ENCODE assay signal across 24 mouse cellular contexts in genomic region chr13:104295472-104295871, GRCm38 (mm10). TPM values are rescaled to one million over a fixed set of nuclear protein-coding genes. Genes with fewer than 3 reads are reported as not detected.
DNase-seq lines count a peak whose midpoint lies in the region; ATAC-seq and TF ChIP-seq lines count a peak whose summit lies in the region.
"Had no signal": no experiment of that assay in that cellular context is flagged by ENCODE, and none has a peak within 500 bp of the region (broad histone marks: within the 10 kb centered on the region; RNA-seq: fewer than 3 reads in every experiment).

No protein-coding gene starts in this region.

- TF ChIP-seq RAD21 in MEL (IDR thresholded peaks at IDR 0.05; ENCODE audit: low read depth, low read length) = no peak

- no peak overlapping the region for H3K27ac ChIP-seq in MEL (ENCODE audit: control insufficient read depth, low read depth, low read length)
- no peak overlapping the region for H3K27ac ChIP-seq in kidney, embryonic 16.5 days (ENCODE audit: low read length)
- H3K27ac ChIP-seq: embryonic facial prominence, embryonic 13.5 days; embryonic facial prominence, embryonic 15.5 days; forebrain, embryonic 13.5 days; forebrain, embryonic 15.5 days had no signal

- no peak overlapping the region for H3K4me3 ChIP-seq in MEL (ENCODE audit: control insufficient read depth in 1 of 2, insufficient read depth in 1 of 2, low read depth in 2 of 2, low read length in 2 of 2)
- H3K4me3 ChIP-seq in kidney, embryonic 16.5 days (ENCODE audit: low read length) = no peak overlapping the region
- H3K4me3 ChIP-seq: embryonic facial prominence, embryonic 13.5 days; embryonic facial prominence, embryonic 15.5 days; forebrain, embryonic 13.5 days; forebrain, embryonic 15.5 days had no signal

- no peak overlapping the region for H3K9ac ChIP-seq in MEL (ENCODE audit: control insufficient read depth, low read depth, low read length, poor library complexity, severe bottlenecking)
- no peak overlapping the region for H3K9ac ChIP-seq in kidney, embryonic 16.5 days (replicated peaks; ENCODE audit: low read length)
- H3K9ac ChIP-seq: embryonic facial prominence, embryonic 13.5 days; embryonic facial prominence, embryonic 15.5 days; forebrain, embryonic 13.5 days; forebrain, embryonic 15.5 days; forebrain, postnatal 0 days had no signal

- TF ChIP-seq POLR2A in MEL (IDR thresholded peaks at IDR 0.05; ENCODE audit: control insufficient read depth in 1 of 2, insufficient read depth in 1 of 2, low read depth in 1 of 2, low read length in 2 of 2, poor library complexity in 1 of 2) = no peak

- no peaks in the 10 kb centered on the region for H3K9me3 ChIP-seq in MEL (replicated peaks; ENCODE audit: insufficient read depth, low read length)
- no peaks in the 10 kb centered on the region for H3K9me3 ChIP-seq in kidney, embryonic 16.5 days (ENCODE audit: low read length)
- H3K9me3 ChIP-seq: embryonic facial prominence, embryonic 13.5 days; embryonic facial prominence, embryonic 15.5 days; forebrain, embryonic 13.5 days; forebrain, embryonic 15.5 days had no signal

- 93% methylated on average over 1 of the region's 1 CpGs for WGBS in kidney, embryonic 16.5 days

- ATAC-seq in megakaryocyte progenitor cell, adult 5-6 weeks (replicated peaks; ENCODE audit: poor library complexity) = peak; percentile 50; the same call in 1 of the 2 replicates
- ATAC-seq in kidney, embryonic 16.5 days (ENCODE audit: low FRiP score, low TSS enrichment) = no peak
- no peak for ATAC-seq in erythroblast, adult 5-6 weeks (replicated peaks; ENCODE audit: low FRiP score, poor library complexity, severe bottlenecking)
- ATAC-seq: activated CD4-positive, CD25-positive, alpha-beta regulatory T cell, adult 4 months; forebrain, embryonic 13.5 days; forebrain, embryonic 15.5 days; forebrain, postnatal 0 days; Patski had no signal

- intact Hi-C loops in heart, postnatal 10 days (cut with DNase I) = no loop called here

- no peak for TF ChIP-seq EP300 in MEL (IDR thresholded peaks at IDR 0.05; ENCODE audit: low read depth in 1 of 2, low read length in 2 of 2)

- peaks cover 0 to 8% of the 10 kb centered on the region in 2 experiments; a peak in 2 of 4 replicates for H3K27me3 ChIP-seq in MEL (ENCODE audit: control insufficient read depth in 1 of 2, insufficient read depth in 2 of 2, low read length in 2 of 2)
- no peaks in the 10 kb centered on the region for H3K27me3 ChIP-seq in kidney, embryonic 16.5 days (ENCODE audit: insufficient read depth, low read length)
- H3K27me3 ChIP-seq: embryonic facial prominence, embryonic 13.5 days; embryonic facial prominence, embryonic 15.5 days; forebrain, embryonic 13.5 days; forebrain, embryonic 15.5 days; Patski had no signal

- DNase-seq in 3T3-L1 (ENCODE audit: low read depth, low spot score) = peak; percentile 64
- peak; percentile 17 for DNase-seq in MEL (ENCODE audit: low read depth, low spot score)
- DNase-seq in NIH3T3 (ENCODE audit: low read depth) = peak; percentile 15
- no peak for DNase-seq in heart, postnatal 10 days
- DNase-seq: adrenal gland, adult 8-10 months; adrenal gland, postnatal 14 days; adrenal gland, postnatal 36 days; B cell, adult 2 months; cerebellum, adult 11-12 months; cerebellum, adult 2 months; cerebellum, adult 9-10 months; cerebellum, postnatal 10 days; cerebellum, postnatal 25 days; embryo, embryonic 11 days; forebrain, postnatal 0 days had no signal

- H3K4me1 ChIP-seq in MEL (ENCODE audit: control insufficient read depth in 1 of 2, insufficient read depth in 2 of 2, low read length in 2 of 2) = no peaks in the 10 kb centered on the region
- H3K4me1 ChIP-seq in kidney, embryonic 16.5 days (ENCODE audit: insufficient read depth, low read length) = no peaks in the 10 kb centered on the region
- H3K4me1 ChIP-seq: embryonic facial prominence, embryonic 13.5 days; embryonic facial prominence, embryonic 15.5 days; forebrain, embryonic 13.5 days; forebrain, embryonic 15.5 days had no signal

- no peak for TF ChIP-seq CTCF in MEL (IDR thresholded peaks at IDR 0.05 in 2 of 3, conservative IDR thresholded peaks at IDR 0.05 in 1 of 3; ENCODE audit: control insufficient read depth in 1 of 3, insufficient read depth in 1 of 3, low read depth in 2 of 3, low read length in 3 of 3, poor library complexity in 1 of 3, severe bottlenecking in 1 of 3)

- no peak overlapping the region for H3K4me2 ChIP-seq in kidney, embryonic 16.5 days (replicated peaks; ENCODE audit: low read depth, low read length)
- H3K4me2 ChIP-seq: embryonic facial prominence, embryonic 13.5 days; embryonic facial prominence, embryonic 15.5 days; forebrain, embryonic 13.5 days; forebrain, embryonic 15.5 days had no signal

- no peaks in the 10 kb centered on the region for H3K79me2 ChIP-seq in MEL (ENCODE audit: control insufficient read depth, insufficient read depth, low read length, poor library complexity)

- H3K36me3 ChIP-seq in MEL (ENCODE audit: control insufficient read depth in 1 of 2, insufficient read depth in 2 of 2, low read length in 2 of 2) = no peaks in the 10 kb centered on the region
- H3K36me3 ChIP-seq in kidney, embryonic 16.5 days (ENCODE audit: insufficient read depth, low read length) = no peaks in the 10 kb centered on the region
- H3K36me3 ChIP-seq: embryonic facial prominence, embryonic 15.5 days; forebrain, embryonic 15.5 days had no signal

TF ChIP-seq in MEL, 35 proteins besides CTCF, POLR2A, EP300 and RAD21:
- TF ChIP-seq ZNF384 (IDR thresholded peaks at IDR 0.05; ENCODE audit: low read depth, low read length) = no peak
- TF ChIP-seq NRF1 (IDR thresholded peaks at IDR 0.05; ENCODE audit: insufficient read depth, low read depth, low read length, poor library complexity, severe bottlenecking) = no peak
- TF ChIP-seq MAZ (IDR thresholded peaks at IDR 0.05; ENCODE audit: low read depth, low read length) = no peak
- no peak for TF ChIP-seq GATA1 (IDR thresholded peaks at IDR 0.05; ENCODE audit: low read depth, low read length)
- TF ChIP-seq HCFC1 (IDR thresholded peaks at IDR 0.05; ENCODE audit: low read depth, low read length) = no peak
- TF ChIP-seq BHLHE40 (IDR thresholded peaks at IDR 0.05; ENCODE audit: borderline replicate concordance, low read depth, low read length) = no peak
- TF ChIP-seq ETS1 (IDR thresholded peaks at IDR 0.05; ENCODE audit: low read depth, low read length) = no peak
- no peak for TF ChIP-seq USF1 (IDR thresholded peaks at IDR 0.05; ENCODE audit: low read depth, low read length)
- no peak for TF ChIP-seq MEF2A (IDR thresholded peaks at IDR 0.05; ENCODE audit: extremely low read depth, insufficient replicate concordance, low read depth, low read length, poor library complexity, severe bottlenecking)
- no peak for TF ChIP-seq POLR2AphosphoS5 (IDR thresholded peaks at IDR 0.05; ENCODE audit: borderline replicate concordance, low read depth, low read length)
- no peak for TF ChIP-seq MAFK (IDR thresholded peaks at IDR 0.05; ENCODE audit: borderline replicate concordance, low read depth, low read length)
- TF ChIP-seq CHD1 (IDR thresholded peaks at IDR 0.05; ENCODE audit: low read depth, low read length) = no peak

RNA-seq across cellular contexts. Expression of gene Adamts6, which starts 7.8 kb away (rescaled TPM):
- total RNA-seq in MEL (2012; rRNA removed) = 0.03 and 0.08 TPM in 2 replicates
- under 1 TPM in 1 of 2 experiments, not detected in 1; 0.03 TPM for polyA plus RNA-seq in MEL (2012; ENCODE audit: insufficient read depth in 1 of 2, insufficient read length in 2 of 2, low read depth in 1 of 2, low replicate concordance in 2 of 2, missing spikeins in 1 of 2)
- total RNA-seq in megakaryocyte progenitor cell, adult 5-6 weeks (2015) = 0.99 and 2.3 TPM in 2 replicates
- 1.5 and 2.5 TPM in 2 replicates for total RNA-seq in megakaryocyte progenitor cell, adult 5-6 weeks (2017)
- polyA plus RNA-seq in kidney, embryonic 16.5 days (2015; fragmentation: Nextera tagmentation; extraction: Ambion mirVana) = 1.9 and 3.2 TPM in 2 replicates
- 1 to 10 TPM; 6.5 to 9.6 TPM for total RNA-seq in heart, postnatal 10 days (2021)
- total RNA-seq in erythroblast, adult 5-6 weeks (2015; ENCODE audit: low replicate concordance) = 0.77 and 1.0 TPM in 2 replicates
- 0.26 and 0.84 TPM in 2 replicates for total RNA-seq in erythroblast, adult 5-6 weeks (2017; ENCODE audit: low replicate concordance)

Comparison
In these comparisons a context has a peak if more than half of its experiments do, and no peak if none do; other contexts are left out.
1. DNase-seq: peak in 3T3-L1 (single experiment), MEL (single experiment) and NIH3T3 (single experiment); none in heart, postnatal 10 days (0 of 2).